Mouse (Mus musculus): ENCODE measurements around the gene Adh7. TPM values are rescaled to one million over a fixed set of nuclear protein-coding genes. Genes with fewer than 3 reads are reported as not detected.

Adh7 gene
- polyA plus RNA-seq (2015; fragmentation: Nextera tagmentation; extraction: Ambion mirVana): 54.8 and 93.7 TPM in 2 replicates

DNA sequence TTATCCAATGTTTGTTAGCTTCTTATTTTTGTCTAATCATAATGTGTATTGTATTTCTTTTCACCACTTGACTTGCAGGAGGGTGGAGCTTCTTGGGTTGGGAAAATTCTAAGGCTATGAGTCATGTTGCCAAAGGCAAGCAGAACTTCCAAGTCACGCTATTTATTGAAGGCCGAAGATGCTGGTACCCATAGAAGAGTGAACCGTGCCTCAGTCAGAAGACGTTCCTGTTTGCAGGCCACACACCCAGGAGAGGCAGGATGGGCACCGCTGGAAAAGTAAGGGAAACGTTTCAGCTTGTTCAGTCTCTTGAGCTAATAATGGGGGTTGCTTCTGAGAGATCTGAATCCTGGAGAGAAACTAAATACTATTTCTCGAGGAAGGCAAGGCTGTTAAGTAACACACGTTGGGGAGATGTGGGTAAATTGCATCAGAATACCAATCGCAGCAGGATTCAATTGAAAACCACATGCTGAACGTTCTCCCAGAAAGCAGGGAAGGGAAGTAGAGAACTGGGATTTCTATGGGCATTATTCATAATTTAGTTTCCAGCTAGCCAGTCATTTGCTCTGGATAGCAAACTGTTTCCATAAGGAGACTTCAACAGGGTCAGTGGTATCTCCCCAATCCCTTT, at the start of gene Adh7:
Gene Adh7 (plus strand): TSS at position 130 of the 634 bp plus-strand sequence.

DNA sequence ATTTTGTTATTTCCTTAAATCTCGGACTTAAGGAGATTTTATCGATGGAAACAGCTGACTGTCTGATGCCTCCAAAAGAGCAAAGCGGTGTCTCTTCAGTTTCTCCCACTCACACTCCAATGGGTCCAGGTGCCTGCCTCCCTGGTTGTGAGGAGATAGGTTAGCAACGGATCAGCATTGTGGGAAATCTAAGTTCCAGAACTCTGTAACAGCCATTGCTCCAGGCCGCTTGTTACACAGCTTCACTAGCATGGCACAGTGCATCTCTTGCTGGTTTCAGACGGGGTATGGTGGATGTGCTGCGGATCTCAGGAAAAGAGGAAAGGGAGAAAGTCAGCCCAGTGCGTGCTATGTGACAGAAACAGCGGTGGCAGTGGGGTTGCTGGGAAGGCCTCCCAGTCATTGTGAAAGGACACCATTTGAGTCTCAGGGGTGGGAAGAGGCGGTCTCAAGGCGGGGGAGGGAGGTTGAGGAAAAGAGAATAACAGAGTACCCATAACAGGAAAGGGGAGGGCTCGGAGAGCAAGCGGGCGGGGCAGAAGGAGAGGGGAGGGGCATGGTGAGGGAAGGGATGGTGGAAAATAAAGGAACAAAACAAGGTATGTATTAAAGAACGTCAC, 23.8 kb upstream of the Adh7 start, which contains the start of gene 4930579F01Rik:
Gene 4930579F01Rik (minus strand): TSS at position 143 of the 620 bp plus-strand sequence.

DNA sequence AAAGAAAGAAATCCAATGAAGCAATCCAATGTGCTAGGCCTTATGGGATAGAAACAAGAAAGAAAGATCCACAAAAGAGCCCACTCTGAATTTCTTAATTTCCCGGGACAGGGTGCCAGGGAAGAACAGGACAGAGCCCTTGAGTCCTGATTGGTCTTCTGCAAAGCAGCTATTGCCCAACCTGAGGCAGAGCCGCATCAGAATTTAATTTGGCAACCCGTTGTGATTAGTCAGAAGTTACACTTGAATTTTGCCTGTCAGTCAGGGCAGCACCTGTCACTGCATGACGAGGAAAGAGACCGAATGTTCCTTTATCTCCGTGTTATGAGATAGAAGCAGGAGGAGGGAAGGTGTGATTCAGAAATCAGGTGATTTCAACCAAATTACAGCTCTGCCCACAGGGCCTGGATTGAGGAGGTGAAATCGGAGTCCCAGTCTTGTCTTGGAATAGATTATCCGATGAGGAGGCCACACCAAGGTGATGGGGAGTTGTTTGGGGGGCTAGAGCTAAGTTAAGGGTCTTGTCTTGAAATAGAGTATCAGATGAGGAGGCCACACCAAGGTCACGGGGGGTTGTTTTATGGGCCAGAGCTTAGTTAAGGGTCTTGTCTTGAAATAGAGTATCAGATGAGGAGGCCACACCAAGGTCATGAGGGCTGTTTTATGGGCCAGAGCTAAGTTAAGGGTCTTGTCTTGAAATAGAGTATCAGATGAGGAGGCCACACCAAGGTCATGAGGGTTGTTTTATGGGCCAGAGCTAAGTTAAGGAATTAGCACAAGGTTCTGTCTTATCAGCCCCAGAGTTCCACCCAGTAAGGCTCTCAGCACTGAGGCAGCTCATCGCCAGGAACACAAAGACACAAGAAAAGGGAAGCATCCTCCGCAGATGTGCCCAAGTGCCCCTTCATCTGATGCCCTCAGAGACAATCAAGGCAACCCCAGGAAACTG, 43.4 kb downstream of the Adh7 start, which contains the start of gene Adh1:
Gene Adh1 (plus strand): TSS at position 271 of the 949 bp plus-strand sequence.

Other genes starting within 250 kb of the Adh7 start
- 10.3 and 16.8 TPM in 2 replicates for gene Dapp1, start 236.2 kb upstream of the Adh7 start, polyA plus RNA-seq (2015; fragmentation: Nextera tagmentation; extraction: Ambion mirVana)
- 0.13 and 0.18 TPM in 2 replicates for gene 1110002E22Rik, start 152.7 kb upstream of the Adh7 start, polyA plus RNA-seq (2015; fragmentation: Nextera tagmentation; extraction: Ambion mirVana)
- gene Gm5105, start 150.4 kb upstream of the Adh7 start, polyA plus RNA-seq (2015; fragmentation: Nextera tagmentation; extraction: Ambion mirVana): 0.09 and 0.12 TPM in 2 replicates
- 7.8 and 9.6 TPM in 2 replicates for gene Trmt10a, start 74.3 kb upstream of the Adh7 start, polyA plus RNA-seq (2015; fragmentation: Nextera tagmentation; extraction: Ambion mirVana)
- gene Mttp, start 72.8 kb upstream of the Adh7 start, polyA plus RNA-seq (2015; fragmentation: Nextera tagmentation; extraction: Ambion mirVana): 11.1 and 11.4 TPM in 2 replicates
- 0.08 TPM in 1 of 2 replicates, not detected in the other for gene 4930579F01Rik, start 23.9 kb upstream of the Adh7 start, polyA plus RNA-seq (2015; fragmentation: Nextera tagmentation; extraction: Ambion mirVana)
- gene Adh1, start 43.2 kb downstream of the Adh7 start, polyA plus RNA-seq (2015; fragmentation: Nextera tagmentation; extraction: Ambion mirVana): 2,142 and 6,125 TPM in 2 replicates
- gene Adh6a, start 95.5 kb downstream of the Adh7 start, polyA plus RNA-seq (2015; fragmentation: Nextera tagmentation; extraction: Ambion mirVana): not detected in 2 replicates
- gene Adh6b, start 124.0 kb downstream of the Adh7 start, polyA plus RNA-seq (2015; fragmentation: Nextera tagmentation; extraction: Ambion mirVana): 0.09 and 0.19 TPM in 2 replicates
- 0.50 TPM in 1 of 2 replicates, not detected in the other for gene Adh4, start 197.7 kb downstream of the Adh7 start, polyA plus RNA-seq (2015; fragmentation: Nextera tagmentation; extraction: Ambion mirVana)
- gene Adh5, start 225.3 kb downstream of the Adh7 start, polyA plus RNA-seq (2015; fragmentation: Nextera tagmentation; extraction: Ambion mirVana): 405 and 503 TPM in 2 replicates

Data from adrenal gland, postnatal 0 days (tissue).